ENCODE assay signal across 16 mouse cellular contexts in the genomic region with DNA sequence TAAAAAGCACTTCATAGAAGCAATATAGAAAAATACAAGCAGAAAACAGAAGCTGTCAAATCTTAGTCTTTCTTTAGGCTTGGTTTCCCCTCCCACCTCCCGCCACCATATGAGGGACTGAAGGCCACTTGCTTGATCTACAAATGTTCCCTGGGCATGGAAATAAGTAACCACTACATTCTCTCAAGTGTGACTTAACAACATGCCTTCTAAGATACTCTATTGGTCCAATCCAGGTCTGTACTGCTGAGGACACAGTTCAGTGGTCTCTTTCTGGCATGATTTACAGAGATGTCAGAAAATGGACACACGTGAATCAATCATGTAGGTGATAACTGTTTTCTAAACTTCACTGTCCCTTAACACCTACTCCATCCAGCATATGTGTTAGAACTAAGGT.
"Had no signal": no experiment of that assay in that cellular context is flagged by ENCODE, and none has a peak within 500 bp of the region (broad histone marks: within the 10 kb centered on the region; RNA-seq: fewer than 3 reads in every experiment).

No protein-coding gene starts in this region.

- ATAC-seq: lung, postnatal 0 days; midbrain, embryonic 13.5 days; midbrain, embryonic 15.5 days had no signal

- DNase-seq: lung, postnatal 14 days; lung, postnatal 36 days; right cerebral cortex, postnatal 14 days; thymus, adult 2 months; thymus, postnatal 25 days; thymus, postnatal 4 days had no signal

- H3K4me2 ChIP-seq: lung, embryonic 15.5 days; midbrain, embryonic 11.5 days; midbrain, embryonic 13.5 days; midbrain, embryonic 15.5 days; neural tube, embryonic 12.5 days; stomach, embryonic 15.5 days had no signal

- H3K4me1 ChIP-seq: lung, embryonic 15.5 days; megakaryocyte, embryonic 14.5 days; midbrain, embryonic 13.5 days; midbrain, embryonic 15.5 days; neural tube, embryonic 12.5 days; stomach, embryonic 15.5 days had no signal

- H3K36me3 ChIP-seq: stomach, embryonic 15.5 days had no signal

- H3K27ac ChIP-seq: lung, embryonic 15.5 days; macrophage; midbrain, embryonic 13.5 days; midbrain, embryonic 15.5 days; neural tube, embryonic 12.5 days; stomach, embryonic 15.5 days; stomach, postnatal 0 days had no signal

- H3K4me3 ChIP-seq: lung, embryonic 15.5 days; megakaryocyte, embryonic 14.5 days; midbrain, embryonic 13.5 days; midbrain, embryonic 15.5 days; neural tube, embryonic 12.5 days; stomach, embryonic 15.5 days had no signal

- H3K9ac ChIP-seq: lung, embryonic 15.5 days; midbrain, embryonic 13.5 days; midbrain, embryonic 15.5 days; neural tube, embryonic 12.5 days; stomach, embryonic 15.5 days had no signal

- H3K9me3 ChIP-seq: lung, embryonic 15.5 days; megakaryocyte, embryonic 14.5 days; midbrain, embryonic 13.5 days; midbrain, embryonic 15.5 days; neural tube, embryonic 12.5 days; stomach, embryonic 15.5 days had no signal

- H3K27me3 ChIP-seq: lung, embryonic 15.5 days; megakaryocyte, embryonic 14.5 days; midbrain, embryonic 13.5 days; midbrain, embryonic 15.5 days; neural tube, embryonic 12.5 days; stomach, embryonic 15.5 days had no signal
